Mouse (Mus musculus): ENCODE results near the gene Zfyve19. TPM values are rescaled to one million over a fixed set of nuclear protein-coding genes. Genes with fewer than 3 reads are reported as not detected.

Gene Zfyve19
- 32.5 TPM for total RNA-seq (2023)

GRCm38 (mm10) chr2:119208344-119209175, at the start of gene Zfyve19, which contains the start of gene Dnajc17:
Zfyve19 (plus strand) TSS chr2:119208617.
Dnajc17 (minus strand) TSS chr2:119208795.

GRCm38 (mm10) chr2:119166901-119167865, 41.2 kb upstream of the Zfyve19 start, which contains the start of gene Gchfr:
Gchfr (plus strand) TSS chr2:119167773.

GRCm38 (mm10) chr2:119173991-119174651, 34.3 kb upstream of the Zfyve19 start, which contains the start of gene Gm14137:
Gm14137 (plus strand) TSS chr2:119174509.

GRCm38 (mm10) chr2:119229775-119230704, 21.6 kb downstream of the Zfyve19 start, which contains the start of gene Ppp1r14d:
Ppp1r14d (minus strand) TSS chr2:119229906.

GRCm38 (mm10) chr2:119237210-119237870, 28.9 kb downstream of the Zfyve19 start, which contains the start of gene Spint1:
Spint1 (plus strand) TSS chr2:119237362.

Other genes with a start within 250 kb of the Zfyve19 start
- 12.6 TPM for gene Ccdc32, start 179.2 kb upstream of the Zfyve19 start, total RNA-seq (2023)
- gene Rpusd2, start 173.8 kb upstream of the Zfyve19 start, total RNA-seq (2023) = 12.7 TPM
- 1.2 TPM for gene Knl1, start 161.5 kb upstream of the Zfyve19 start, total RNA-seq (2023)
- gene Rad51, start 95.8 kb upstream of the Zfyve19 start, total RNA-seq (2023) = 1.1 TPM
- 23.4 TPM for gene Rmdn3, start 51.6 kb upstream of the Zfyve19 start, total RNA-seq (2023)
- not detected for gene Gchfr, start 40.8 kb upstream of the Zfyve19 start, total RNA-seq (2023)
- gene Gm14137, start 34.1 kb upstream of the Zfyve19 start, total RNA-seq (2023) = 0.30 TPM
- gene Dnajc17, start 178 bp downstream of the Zfyve19 start, total RNA-seq (2023) = 22.2 TPM
- not detected for gene Ppp1r14d, start 21.3 kb downstream of the Zfyve19 start, total RNA-seq (2023)
- gene Spint1, start 28.7 kb downstream of the Zfyve19 start, total RNA-seq (2023) = 0.53 TPM
- not detected for gene Rhov, start 62.7 kb downstream of the Zfyve19 start, total RNA-seq (2023)
- gene Vps18, start 80.1 kb downstream of the Zfyve19 start, total RNA-seq (2023) = 23.3 TPM
- not detected for gene Dll4, start 117.2 kb downstream of the Zfyve19 start, total RNA-seq (2023)
- gene Chac1, start 142.6 kb downstream of the Zfyve19 start, total RNA-seq (2023) = 0.59 TPM

Data from CD4-positive naive resting alpha-beta T cell, adult 57 days (primary cell).